Mouse (Mus musculus): ENCODE data around the gene Rad51b. TPM values are rescaled to one million over a fixed set of nuclear protein-coding genes. Genes with fewer than 3 reads are reported as not detected.
A peak's percentile ranks its signal among the peaks of the same experiment; 100 is the strongest.

Rad51b gene
- total RNA-seq, 4 experiments from 2014 or later = 0.71 to 0.95 (median 0.78) TPM

GRCm38 (mm10) chr12:79830686-79831085, 533.6 kb downstream of the Rad51b start:
- peak; percentile 55 for DNase-seq (ENCODE audit: low spot score)

- DNase-seq (ENCODE audit: low spot score) = no peak
These were observed 535.5 kb downstream of the Rad51b start for GRCm38 (mm10) chr12:79832611-79833010.

- DNase-seq (ENCODE audit: low spot score) = no peak
These were observed 538.4 kb downstream of the Rad51b start for GRCm38 (mm10) chr12:79835521-79835920.

GRCm38 (mm10) chr12:79838181-79838961, 541.3 kb downstream of the Rad51b start:
- DNase-seq (ENCODE audit: low spot score) = peak; percentile 93

GRCm38 (mm10) chr12:79839096-79839941, 542.2 kb downstream of the Rad51b start:
- DNase-seq (ENCODE audit: low spot score) = no peak

- DNase-seq (ENCODE audit: low spot score) = no peak
These were observed 543.4 kb downstream of the Rad51b start for GRCm38 (mm10) chr12:79840465-79840864.

- no peak for DNase-seq (ENCODE audit: low spot score)
These were observed 544.2 kb downstream of the Rad51b start for GRCm38 (mm10) chr12:79841248-79841647.

GRCm38 (mm10) chr12:79842319-79842718, 545.2 kb downstream of the Rad51b start:
- no peak for DNase-seq (ENCODE audit: low spot score)

- DNase-seq (ENCODE audit: low spot score) = no peak
These were observed 545.9 kb downstream of the Rad51b start for GRCm38 (mm10) chr12:79843002-79843401.

GRCm38 (mm10) chr12:79843496-79843895, 546.4 kb downstream of the Rad51b start:
- DNase-seq (ENCODE audit: low spot score) = no peak

- DNase-seq (ENCODE audit: low spot score) = no peak
These were observed 549.4 kb downstream of the Rad51b start for GRCm38 (mm10) chr12:79846247-79847151.

- no peak for DNase-seq (ENCODE audit: low spot score)
These were observed 551.5 kb downstream of the Rad51b start for GRCm38 (mm10) chr12:79848539-79848938.

GRCm38 (mm10) chr12:79850021-79850420, 552.9 kb downstream of the Rad51b start:
- no peak for DNase-seq (ENCODE audit: low spot score)

- no peak for DNase-seq (ENCODE audit: low spot score)
These were observed 554.8 kb downstream of the Rad51b start for GRCm38 (mm10) chr12:79851898-79852297.

- DNase-seq (ENCODE audit: low spot score) = no peak
These were observed 555.5 kb downstream of the Rad51b start for GRCm38 (mm10) chr12:79852606-79853005.

GRCm38 (mm10) chr12:79853901-79854490, 556.9 kb downstream of the Rad51b start:
- DNase-seq (ENCODE audit: low spot score) = no peak

GRCm38 (mm10) chr12:79854507-79854906, 557.4 kb downstream of the Rad51b start:
- DNase-seq (ENCODE audit: low spot score) = no peak

- peak; percentile 84 for DNase-seq (ENCODE audit: low spot score)
These were observed 559.2 kb downstream of the Rad51b start for GRCm38 (mm10) chr12:79856116-79856909.

- DNase-seq (ENCODE audit: low spot score) = no peak
These were observed 560.6 kb downstream of the Rad51b start for GRCm38 (mm10) chr12:79857704-79858103.

GRCm38 (mm10) chr12:79858336-79858735, 561.3 kb downstream of the Rad51b start:
- DNase-seq (ENCODE audit: low spot score) = no peak

Measured in heart, adult 8-10 months (tissue).